Mouse (Mus musculus) retina, postnatal 1 day (tissue): Measurements from ENCODE around the gene Oasl2.
A peak's percentile ranks its signal among the peaks of the same experiment; 100 is the strongest.
"Not testable (repeated sequence)": the region's sequence is repeated elsewhere in the genome, so short reads cannot be mapped to it uniquely, and the experiment has no call there.

Experiments
- DNase-seq: peaks from one replicate; pipeline ENCODE4 v3.0.0-alpha.2; 2012

The Oasl2 gene

GRCm38 (mm10) chr5:114916777-114917176 lies 20.0 kb downstream of the Oasl2 start:
- DNase-seq: no peak

DNA sequence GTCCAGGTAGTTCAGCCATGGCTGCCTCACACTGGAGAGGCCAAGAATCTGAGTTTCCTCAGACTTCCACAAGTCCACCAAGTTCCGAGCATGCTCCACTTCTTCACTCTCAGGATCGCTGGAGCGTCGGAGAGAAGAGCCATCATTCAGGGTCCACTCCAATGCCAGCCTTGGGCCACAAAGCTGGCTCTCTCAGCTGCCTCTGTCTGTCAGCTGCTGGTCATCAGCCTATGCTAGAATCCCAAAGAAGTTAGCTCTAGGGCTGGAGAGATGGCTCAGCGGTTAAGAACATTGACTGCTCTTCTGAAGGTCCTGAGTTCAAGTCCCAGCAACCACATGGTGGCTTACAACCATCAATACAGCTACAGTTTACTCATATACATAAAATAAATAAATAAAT lies 20.6 kb downstream of the Oasl2 start:
- not testable (repeated sequence) for DNase-seq

DNA sequence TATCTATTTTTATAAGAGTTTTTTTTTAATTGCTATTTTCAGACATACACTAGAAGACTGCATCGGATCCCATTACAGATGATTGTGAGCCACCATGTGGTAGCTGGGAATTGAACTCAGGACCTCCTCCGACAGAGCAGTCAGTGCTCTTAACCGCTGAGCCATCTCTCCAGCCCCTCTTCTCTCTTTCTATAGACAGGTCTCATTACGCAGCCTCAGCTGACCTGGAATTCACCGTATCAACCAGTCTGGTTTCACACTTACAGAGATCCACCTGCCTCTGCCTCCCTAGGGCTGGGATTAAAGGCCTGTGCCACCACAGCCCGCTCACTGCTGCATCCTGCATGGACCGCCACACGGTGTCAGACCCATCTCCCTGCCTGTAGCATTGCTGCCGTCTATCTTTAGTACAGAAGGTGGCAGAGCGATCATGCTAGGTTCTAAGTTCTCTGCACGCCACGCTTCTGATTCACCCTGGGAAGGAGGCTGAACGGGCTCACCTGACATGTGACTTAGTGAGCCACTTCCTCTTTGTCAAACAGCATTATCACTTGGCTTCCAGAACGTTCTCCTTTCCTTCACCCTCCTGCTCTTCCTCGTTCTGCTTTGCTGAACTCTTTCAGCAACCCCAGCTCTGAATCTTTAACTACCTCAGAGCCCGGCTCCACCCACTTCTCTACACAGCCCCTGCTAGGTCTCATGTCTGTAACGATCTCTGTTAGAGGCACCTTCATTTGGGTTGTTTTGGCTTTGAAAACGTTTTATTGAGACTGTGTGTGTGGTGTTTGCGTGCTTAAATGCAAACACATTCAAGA lies 25.0 kb downstream of the Oasl2 start:
- DNase-seq: no peak

DNA sequence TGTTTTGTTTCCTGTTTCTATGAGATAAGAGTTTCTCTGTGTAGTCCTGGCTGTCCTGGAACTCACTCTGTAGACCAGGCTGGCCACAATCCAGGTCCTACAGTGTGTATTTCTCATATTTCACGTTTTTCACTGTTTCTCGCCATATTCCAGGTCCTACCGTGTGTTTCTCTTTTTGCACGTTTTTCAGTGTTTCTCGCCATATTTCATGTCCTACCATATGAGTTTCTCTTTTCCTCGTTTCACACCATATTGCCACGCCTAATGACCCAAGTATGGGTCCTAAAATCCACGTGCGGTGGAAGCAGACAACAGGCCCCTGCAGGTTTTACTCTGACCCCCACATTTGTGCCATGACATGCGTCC lies 25.6 kb downstream of the Oasl2 start:
- DNase-seq: no peak

GRCm38 (mm10) chr5:114922998-114923473 lies 26.3 kb downstream of the Oasl2 start, which contains the start of gene Oasl1:
Gene Oasl1, plus strand, starts transcription at chr5:114923240.
- peak; percentile 44 for DNase-seq

DNA sequence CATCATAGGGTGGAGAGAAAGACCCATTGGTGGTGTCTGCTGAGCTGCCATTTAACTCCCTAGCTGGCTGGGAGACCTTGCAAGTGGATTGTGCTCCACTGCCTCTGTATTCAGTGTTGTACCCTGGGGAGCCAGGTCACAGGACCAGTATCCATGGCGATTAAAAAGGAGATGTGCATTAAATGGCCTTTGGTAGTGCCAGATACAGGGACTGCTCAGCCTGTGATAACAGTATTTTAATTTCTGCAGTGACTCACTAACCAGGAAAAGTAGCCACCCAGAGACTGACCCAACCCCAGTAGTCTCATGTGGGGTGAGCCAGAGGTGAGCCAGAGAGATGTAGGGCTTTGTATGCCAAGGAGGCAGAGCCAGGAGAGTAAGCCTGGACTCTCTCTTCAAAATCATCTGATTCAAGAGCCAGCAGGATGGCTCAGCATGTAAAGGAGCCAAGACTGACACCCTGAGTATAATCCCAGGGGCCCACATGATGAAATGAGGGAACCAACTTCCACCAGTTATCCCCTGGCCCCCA lies 29.5 kb downstream of the Oasl2 start:
- no peak for DNase-seq

- DNase-seq: no peak
These were observed 30.0 kb downstream of the Oasl2 start for GRCm38 (mm10) chr5:114926753-114927152.

DNA sequence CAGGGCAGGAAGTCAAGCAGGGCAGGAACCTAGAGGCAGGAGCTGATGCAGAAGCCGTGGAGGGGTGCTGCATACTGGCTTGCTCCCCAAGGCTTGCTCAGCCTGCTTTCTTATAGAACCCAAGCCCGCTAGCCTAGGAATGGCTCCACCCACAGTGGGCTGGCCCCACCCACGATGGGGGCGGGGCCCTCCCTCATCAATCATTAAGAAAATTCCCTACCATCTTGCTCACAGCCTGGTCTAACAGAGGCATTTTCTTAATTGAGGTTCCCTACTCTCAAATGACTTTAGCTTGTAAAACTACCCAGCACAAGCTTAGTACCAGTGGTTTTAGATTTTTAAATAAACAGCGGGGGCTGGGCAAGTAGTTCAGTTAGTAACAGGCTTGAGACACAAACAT lies 34.9 kb downstream of the Oasl2 start:
- no peak for DNase-seq

GRCm38 (mm10) chr5:114933206-114933605 lies 36.5 kb downstream of the Oasl2 start:
- no peak for DNase-seq

GRCm38 (mm10) chr5:114935838-114936237 lies 39.1 kb downstream of the Oasl2 start:
- no peak for DNase-seq

GRCm38 (mm10) chr5:114941138-114941537 lies 44.4 kb downstream of the Oasl2 start:
- not testable (repeated sequence) for DNase-seq

DNA sequence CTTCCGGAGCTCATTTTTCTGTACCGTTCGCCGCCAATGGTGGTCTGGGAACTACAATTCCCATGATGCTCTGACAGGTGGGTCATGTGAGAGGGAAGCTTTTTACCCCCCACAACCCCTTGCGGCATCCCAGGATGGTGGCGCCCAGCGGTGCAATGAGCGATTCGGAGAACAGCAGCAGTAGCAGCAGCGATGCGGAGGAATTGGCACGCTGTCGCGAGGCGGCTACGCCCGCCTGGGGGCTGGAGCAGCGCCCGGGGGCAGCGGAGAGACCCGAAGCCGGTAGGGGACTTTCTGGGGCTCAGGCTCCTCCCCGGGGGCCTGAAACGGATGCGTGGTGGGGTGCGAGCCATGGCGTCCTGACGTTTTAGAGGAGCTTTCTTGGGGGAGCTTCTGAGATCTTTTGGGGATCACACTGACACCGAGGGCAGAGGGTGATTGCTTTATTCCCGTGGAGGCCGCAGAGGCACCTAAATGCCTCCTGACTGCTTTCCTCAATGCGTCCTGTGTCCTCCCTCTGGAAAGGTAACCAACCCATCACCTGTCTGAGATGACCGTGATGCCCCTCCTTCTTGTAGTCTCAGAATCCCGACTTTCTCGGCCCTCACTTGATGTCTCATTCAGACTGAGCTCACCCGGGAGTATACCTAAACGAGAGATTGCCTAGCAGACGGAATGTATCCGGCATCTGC lies 45.5 kb downstream of the Oasl2 start, which contains the start of gene 2210016L21Rik:
TSS of gene 2210016L21Rik (plus strand) at position 85 of the 692 bp plus-strand sequence.
- peak; percentile 96 for DNase-seq

- no peak for DNase-seq
These were observed 46.0 kb downstream of the Oasl2 start for GRCm38 (mm10) chr5:114942766-114943130.

DNA sequence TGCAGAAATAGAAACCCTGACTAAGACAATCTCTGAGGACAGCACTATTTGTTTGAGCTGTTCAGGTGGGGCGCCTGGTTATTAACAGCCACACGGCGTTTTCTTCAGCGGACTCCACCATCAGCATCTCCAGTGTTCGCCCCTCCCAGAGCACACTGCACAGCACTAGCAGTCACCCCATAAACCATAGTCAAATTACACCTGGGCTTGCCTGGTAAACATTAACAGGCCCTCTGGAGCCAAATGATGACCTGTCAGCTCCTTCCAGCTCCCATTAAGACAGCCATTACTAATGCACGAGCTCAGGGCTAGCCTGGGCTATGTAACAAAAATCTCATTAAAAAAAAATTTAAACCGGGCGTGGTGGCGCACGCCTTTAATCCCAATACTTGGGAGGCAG lies 48.3 kb downstream of the Oasl2 start:
- no peak for DNase-seq

- no peak for DNase-seq
These were observed 52.2 kb downstream of the Oasl2 start for GRCm38 (mm10) chr5:114948891-114949290.

DNA sequence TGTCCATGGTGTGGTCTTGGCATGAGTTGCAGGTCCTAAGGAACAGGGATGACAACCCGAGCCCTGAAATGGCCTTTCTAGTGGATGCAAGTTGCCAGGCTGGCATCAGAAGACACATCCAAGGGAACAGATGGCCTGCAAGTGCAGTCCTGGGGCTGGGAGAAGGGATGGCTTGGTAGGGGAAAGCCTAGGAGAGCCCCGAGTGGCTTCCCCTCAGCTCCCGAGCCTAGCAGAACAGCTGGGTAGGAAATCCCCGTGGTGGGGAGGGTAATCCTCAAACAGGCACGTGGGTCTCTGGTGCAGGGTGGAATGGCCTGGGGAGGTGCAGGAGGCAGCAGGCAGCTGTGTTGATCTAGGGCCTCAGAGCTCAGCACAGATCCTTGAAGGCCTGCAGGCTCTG lies 52.6 kb downstream of the Oasl2 start:
- peak; percentile 52 for DNase-seq

- DNase-seq: no peak
These were observed 53.1 kb downstream of the Oasl2 start for GRCm38 (mm10) chr5:114949812-114950211.

DNA sequence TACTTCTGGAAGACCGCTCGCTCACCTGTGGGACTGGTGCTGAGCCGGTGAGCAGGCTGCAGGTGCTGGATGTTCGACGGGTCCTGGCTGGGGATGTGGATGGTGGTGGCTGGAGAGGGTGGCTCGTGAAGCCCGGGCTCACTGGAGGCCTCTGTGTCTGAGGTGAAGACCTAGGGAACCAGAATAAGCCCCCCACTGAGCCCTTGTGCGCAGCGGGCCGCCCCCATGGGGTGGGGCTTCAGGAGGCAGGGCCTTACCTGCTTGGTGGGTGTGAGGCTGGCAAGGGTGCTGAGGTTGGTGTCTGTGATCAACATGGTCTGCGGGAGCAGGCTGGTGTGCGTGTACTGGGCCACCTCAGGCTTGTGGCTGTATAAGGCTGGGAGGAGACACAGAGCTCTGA lies 53.9 kb downstream of the Oasl2 start:
- DNase-seq: no peak

- no peak for DNase-seq
These were observed 54.6 kb downstream of the Oasl2 start for GRCm38 (mm10) chr5:114951279-114951880.

DNA sequence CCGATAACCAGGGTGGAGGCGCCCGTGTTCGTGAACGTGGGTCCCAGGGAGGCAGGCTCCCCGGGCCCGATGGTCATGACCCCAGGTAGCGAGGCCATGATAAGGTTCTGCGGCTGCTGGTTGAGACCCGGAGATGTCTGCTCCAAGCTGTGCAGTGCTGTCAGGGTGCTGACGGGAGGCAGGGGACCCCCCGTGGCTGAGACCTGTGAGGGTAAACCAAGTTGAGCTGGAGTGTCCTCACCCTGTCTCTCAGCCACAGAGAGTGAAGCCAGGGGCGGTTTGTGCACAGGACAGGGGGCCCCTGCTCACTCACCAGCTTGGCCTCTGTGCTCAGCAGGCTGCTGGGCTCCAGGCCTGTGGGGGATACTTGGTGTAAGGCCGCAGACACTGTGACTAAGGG lies 56.6 kb downstream of the Oasl2 start:
- DNase-seq: no peak

- no peak for DNase-seq
These were observed 61.3 kb downstream of the Oasl2 start for GRCm38 (mm10) chr5:114958069-114958468.
